Mouse (Mus musculus): Measurements from ENCODE around the gene Trim8. TPM values are rescaled to one million over a fixed set of nuclear protein-coding genes. Genes with fewer than 3 reads are reported as not detected.

The Trim8 gene
- total RNA-seq, 4 experiments from 2014 or later: 22.0 to 24.0 (median 22.7) TPM

- no peak for DNase-seq (ENCODE audit: low spot score in 2 of 2)
These were observed 46.1 kb downstream of the Trim8 start for GRCm38 (mm10) chr19:46547565-46547964.

GRCm38 (mm10) chr19:46548110-46548509 is 46.6 kb downstream of the Trim8 start:
- no peak for DNase-seq (ENCODE audit: low spot score in 2 of 2)

- no peak for DNase-seq (ENCODE audit: low spot score in 2 of 2)
These were observed 48.9 kb downstream of the Trim8 start for GRCm38 (mm10) chr19:46550385-46550784.

- DNase-seq (ENCODE audit: low spot score in 2 of 2): no peak
These were observed 51.0 kb downstream of the Trim8 start for GRCm38 (mm10) chr19:46552496-46552895.

GRCm38 (mm10) chr19:46553541-46553955 is 52.0 kb downstream of the Trim8 start:
- DNase-seq (ENCODE audit: low spot score in 2 of 2): no peak

- no peak for DNase-seq (ENCODE audit: low spot score in 2 of 2)
These were observed 56.5 kb downstream of the Trim8 start for GRCm38 (mm10) chr19:46558009-46558408.

GRCm38 (mm10) chr19:46558631-46559030 is 57.1 kb downstream of the Trim8 start:
- no peak for DNase-seq (ENCODE audit: low spot score in 2 of 2)

- peak; percentile 49 to 74 for DNase-seq (ENCODE audit: low spot score in 2 of 2)
These were observed 60.6 kb downstream of the Trim8 start for GRCm38 (mm10) chr19:46562132-46562531.

GRCm38 (mm10) chr19:46562581-46563515 is 61.3 kb downstream of the Trim8 start:
- peak; percentile 63 to 80 for DNase-seq (ENCODE audit: low spot score in 2 of 2)

- DNase-seq (ENCODE audit: low spot score in 2 of 2): peak in 1 of 2 experiments; percentile 24
These were observed 62.1 kb downstream of the Trim8 start for GRCm38 (mm10) chr19:46563603-46564002.

- DNase-seq (ENCODE audit: low spot score in 2 of 2): no peak
These were observed 62.6 kb downstream of the Trim8 start for GRCm38 (mm10) chr19:46564043-46564462.

Other genes with a start within 250 kb of the Trim8 start
- gene Nfkb2, start 197.4 kb upstream of the Trim8 start, total RNA-seq (2022): 10 to 100 TPM in 1 of 4 experiments, 1 to 10 TPM in 3; 8.7 to 10.5 (median 9.3) TPM
- under 1 TPM in 2 of 4 experiments, not detected in 2; 0.15 to 0.19 TPM for gene Psd, start 174.5 kb upstream of the Trim8 start, total RNA-seq (2022)
- gene Fbxl15, start 173.5 kb upstream of the Trim8 start, total RNA-seq (2022): 1 to 10 TPM; 2.0 to 3.9 (median 3.0) TPM
- 10 to 100 TPM; 57.5 to 66.3 (median 64.3) TPM for gene Cuedc2, start 163.0 kb upstream of the Trim8 start, total RNA-seq (2022)
- gene Mfsd13a, start 160.6 kb upstream of the Trim8 start, total RNA-seq (2022): 1 to 10 TPM; 1.1 to 2.2 (median 1.9) TPM
- under 1 TPM in 3 of 4 experiments, not detected in 1; 0.27 to 0.35 (median 0.29) TPM for gene 2310034G01Rik, start 151.4 kb upstream of the Trim8 start, total RNA-seq (2022)
- 10 to 100 TPM; 56.5 to 61.5 (median 59.3) TPM for gene Actr1a, start 106.0 kb upstream of the Trim8 start, total RNA-seq (2022)
- 1 to 10 TPM; 4.5 to 5.7 (median 5.3) TPM for gene Sufu, start 104.8 kb upstream of the Trim8 start, total RNA-seq (2022)
- gene Arl3, start 71.5 kb downstream of the Trim8 start, total RNA-seq (2022): 10 to 100 TPM; 51.1 to 76.4 (median 62.8) TPM
- gene Sfxn2, start 71.7 kb downstream of the Trim8 start, total RNA-seq (2022): 1 to 10 TPM; 1.6 to 3.0 (median 2.8) TPM
- gene Wbp1l, start 97.4 kb downstream of the Trim8 start, total RNA-seq (2022): 100 to 1,000 TPM in 1 of 4 experiments, 10 to 100 TPM in 3; 56.9 to 103 (median 59.7) TPM
- not detected for gene Cyp17a1, start 171.5 kb downstream of the Trim8 start, total RNA-seq (2022)
- 10 to 100 TPM; 12.0 to 14.7 (median 12.6) TPM for gene Borcs7, start 188.2 kb downstream of the Trim8 start, total RNA-seq (2022)
- 100 to 1,000 TPM in 1 of 4 experiments, 10 to 100 TPM in 3; 83.6 to 105 (median 90.4) TPM for gene As3mt, start 205.8 kb downstream of the Trim8 start, total RNA-seq (2022)

All from gastrocnemius, adult 8-10 months (tissue).